Mouse (Mus musculus) megakaryocyte, embryonic 14.5 days (primary cell): Measurements from ENCODE around the gene Gabrr2.
"Not testable (repeated sequence)": the region's sequence is repeated elsewhere in the genome, so short reads cannot be mapped to it uniquely, and the experiment has no call there.

Experiments
- FLI1 ChIP-seq: IDR thresholded peaks from 2 replicates; pipeline ENCODE4 v1.6.1; 2012; ENCODE audit warnings: low read length, inconsistent platforms, mixed read lengths
- GATA1 ChIP-seq: IDR thresholded peaks from 3 replicates; pipeline ENCODE4 v1.6.1; 2012; ENCODE audit warnings: mixed read lengths, low read length, inconsistent platforms, borderline replicate concordance

GRCm38 (mm10) chr4:33119118-33119517 lies 56.3 kb downstream of the Gabrr2 start:
- TF ChIP-seq GATA1, FLI1: not testable (repeated sequence)
